Mouse (Mus musculus) spleen, adult 12 weeks (tissue): Measurements from ENCODE around the gene Gm21900.
"Not testable (repeated sequence)": the region's sequence is repeated elsewhere in the genome, so short reads cannot be mapped to it uniquely, and the experiment has no call there.

Experiments used
- DNase-seq: peaks from one replicate; pipeline ENCODE4 v3.0.0; 2022; ENCODE audit warnings: low spot score

Gm21900 gene

DNA sequence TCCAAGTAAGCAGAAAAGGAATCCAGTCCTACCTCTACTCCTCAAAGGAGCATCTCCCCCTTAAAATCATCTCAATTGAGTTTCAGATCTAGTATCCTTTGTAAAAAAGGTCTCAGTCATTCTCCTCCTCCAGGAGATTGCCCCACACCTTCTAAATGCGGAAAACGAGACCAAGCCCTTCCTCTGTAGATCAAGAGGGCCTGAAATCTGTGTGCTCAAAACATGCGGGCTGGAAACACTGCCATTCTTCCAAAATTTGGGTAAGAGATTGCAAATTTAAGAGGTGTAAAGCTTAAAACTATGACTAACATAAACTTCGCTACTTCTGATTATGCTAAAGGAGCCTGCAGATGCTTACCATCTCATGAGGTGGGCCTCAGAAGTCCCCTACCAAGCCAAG, at the start of gene Gm21900:
TSS of gene Gm21900 (plus strand) at position 301 of the 400 bp plus-strand sequence.
- DNase-seq, result not testable (repeated sequence)

GRCm38 (mm10) chrY:10643516-10643915, 27.4 kb downstream of the Gm21900 start:
- DNase-seq, result not testable (repeated sequence)
